8 mouse cellular contexts compared by ENCODE assay signal in genomic region chr9:62122508-62123215, GRCm38 (mm10). TPM values are rescaled to one million over a fixed set of nuclear protein-coding genes. Genes with fewer than 3 reads are reported as not detected.
DNase-seq lines count a peak whose midpoint lies in the region; ATAC-seq and TF ChIP-seq lines count a peak whose summit lies in the region.

TSS of gene Glce (minus strand) at chr9:62122655.

- under 1% methylated on average over 51 of the region's 51 CpGs for WGBS in forebrain, embryonic 13.5 days
- under 1% methylated on average over 51 of the region's 51 CpGs for WGBS in large intestine, adult 2 months
- under 1% methylated on average over 51 of the region's 51 CpGs for WGBS in liver, postnatal 0 days (ENCODE audit: insufficient replicate concordance)
- WGBS in neural tube, embryonic 14.5 days: under 1% methylated on average over 51 of the region's 51 CpGs

- intact Hi-C loops in heart, postnatal 10 days (cut with DNase I): loop anchor here (2.0 to 5.0 kb wide), 3 partner anchors 65 to 122 kb away; no protein-coding TSS in a partner anchor

- TF ChIP-seq CTCF in ES-Bruce4 (IDR thresholded peaks at IDR 0.05; ENCODE audit: low read depth, low read length): no peak
- TF ChIP-seq CTCF in liver, postnatal 0 days (IDR thresholded peaks at IDR 0.05; ENCODE audit: low read depth): no peak

- peak within 1 kb of the TSS; percentile 69 for H3K27ac ChIP-seq in ES-Bruce4 (ENCODE audit: insufficient read depth, low read length)
- peak within 1 kb of the TSS; percentile 94 for H3K27ac ChIP-seq in forebrain, embryonic 13.5 days
- H3K27ac ChIP-seq in liver, postnatal 0 days (ENCODE audit: low read depth): peak within 1 kb of the TSS; percentile 90
- H3K27ac ChIP-seq in neural tube, embryonic 14.5 days (ENCODE audit: low read depth, low read length): peak within 1 kb of the TSS; percentile 95

- TF ChIP-seq EP300 in ES-Bruce4 (IDR thresholded peaks at IDR 0.05; ENCODE audit: insufficient read depth, low read depth, low read length): no peak
- peak; percentile 59; the same call in 1 of the 2 replicates for TF ChIP-seq EP300 in liver, postnatal 0 days (IDR thresholded peaks at IDR 0.05; ENCODE audit: low read depth)

- ATAC-seq in cerebellum, adult (ENCODE audit: insufficient number of reproducible peaks, low FRiP score, low TSS enrichment): peak; percentile 99
- ATAC-seq in forebrain, embryonic 13.5 days: peak; percentile 99
- peak; percentile 98 for ATAC-seq in liver, postnatal 0 days
- ATAC-seq in neural tube, embryonic 14.5 days (ENCODE audit: low read depth): peak; percentile 99

- no peaks in the 10 kb centered on the region for H3K4me1 ChIP-seq in ES-Bruce4 (ENCODE audit: control insufficient read depth, insufficient read depth, low read length)
- peaks cover 20% of the 10 kb centered on the region for H3K4me1 ChIP-seq in forebrain, embryonic 13.5 days
- peaks cover 5% of the 10 kb centered on the region; the same call in 1 of the 2 replicates for H3K4me1 ChIP-seq in liver, postnatal 0 days (ENCODE audit: insufficient read depth)
- H3K4me1 ChIP-seq in neural tube, embryonic 14.5 days (ENCODE audit: control insufficient read depth, insufficient read depth, low read length): peaks cover 12% of the 10 kb centered on the region; the same call in 1 of the 2 replicates

- H3K4me3 ChIP-seq in ES-Bruce4 (ENCODE audit: low read depth, low read length): peak within 1 kb of the TSS; percentile 97
- peak within 1 kb of the TSS; percentile 74 for H3K4me3 ChIP-seq in forebrain, embryonic 13.5 days
- peak within 1 kb of the TSS; percentile 87 for H3K4me3 ChIP-seq in liver, postnatal 0 days (ENCODE audit: low read depth, low read length)
- peak within 1 kb of the TSS; percentile 79 for H3K4me3 ChIP-seq in neural tube, embryonic 14.5 days (ENCODE audit: low read depth, low read length)

- peak within 1 kb of the TSS; percentile 92 for H3K9ac ChIP-seq in ES-Bruce4 (ENCODE audit: low read depth, poor library complexity, severe bottlenecking)
- peak within 1 kb of the TSS; percentile 91 for H3K9ac ChIP-seq in forebrain, embryonic 13.5 days
- H3K9ac ChIP-seq in liver, postnatal 0 days (replicated peaks): peak within 1 kb of the TSS; percentile 94
- H3K9ac ChIP-seq in neural tube, embryonic 14.5 days (replicated peaks; ENCODE audit: low read depth, low read length): peak within 1 kb of the TSS; percentile 86

- DNase-seq in heart, postnatal 10 days: peak; percentile 98 to 99
- DNase-seq in large intestine, adult 2 months (ENCODE audit: low read depth, low spot score): peak; percentile 87
- peak; percentile 97 for DNase-seq in liver, postnatal 0 days
- peak; percentile 97 for DNase-seq in testis, postnatal 10 days (ENCODE audit: low spot score)

- H3K4me2 ChIP-seq in forebrain, embryonic 13.5 days: peak within 1 kb of the TSS; percentile 87
- H3K4me2 ChIP-seq in liver, postnatal 0 days (ENCODE audit: low read depth, low read length): peak within 1 kb of the TSS; percentile 99
- peak within 1 kb of the TSS; percentile 83 for H3K4me2 ChIP-seq in neural tube, embryonic 14.5 days (ENCODE audit: low read depth, low read length)

- no peaks in the 10 kb centered on the region for H3K9me3 ChIP-seq in ES-Bruce4 (replicated peaks; ENCODE audit: control insufficient read depth, insufficient read depth, low read length, poor library complexity, severe bottlenecking)
- no peaks in the 10 kb centered on the region for H3K9me3 ChIP-seq in forebrain, embryonic 13.5 days (replicated peaks)
- H3K9me3 ChIP-seq in liver, postnatal 0 days (ENCODE audit: low read length): no peaks in the 10 kb centered on the region
- H3K9me3 ChIP-seq in neural tube, embryonic 14.5 days (ENCODE audit: control insufficient read depth, low read length): no peaks in the 10 kb centered on the region

- H3K36me3 ChIP-seq in ES-Bruce4 (ENCODE audit: control insufficient read depth, insufficient read depth, low read length, poor library complexity, severe bottlenecking): no peaks in the 10 kb centered on the region
- no peaks in the 10 kb centered on the region for H3K36me3 ChIP-seq in forebrain, embryonic 13.5 days (ENCODE audit: poor library complexity, severe bottlenecking)
- no peaks in the 10 kb centered on the region for H3K36me3 ChIP-seq in liver, postnatal 0 days (replicated peaks; ENCODE audit: insufficient read depth, low read length)
- no peaks in the 10 kb centered on the region for H3K36me3 ChIP-seq in neural tube, embryonic 14.5 days (ENCODE audit: control insufficient read depth, insufficient read depth, low read length)

- TF ChIP-seq POLR2A in ES-Bruce4 (IDR thresholded peaks at IDR 0.05; ENCODE audit: insufficient read depth, low read length): peak; percentile 99

- H3K27me3 ChIP-seq in ES-Bruce4 (ENCODE audit: control insufficient read depth, insufficient read depth, low read length, poor library complexity, severe bottlenecking): no peaks in the 10 kb centered on the region
- H3K27me3 ChIP-seq in forebrain, embryonic 13.5 days: no peaks in the 10 kb centered on the region
- no peaks in the 10 kb centered on the region for H3K27me3 ChIP-seq in liver, postnatal 0 days (ENCODE audit: insufficient read depth, low read length)
- no peaks in the 10 kb centered on the region for H3K27me3 ChIP-seq in neural tube, embryonic 14.5 days (ENCODE audit: control insufficient read depth, insufficient read depth, low read length)

RNA-seq across cellular contexts. Expression of gene Glce, which starts in this region (rescaled TPM):
- 19.9 TPM in 2 replicates for polyA plus RNA-seq in ES-Bruce4 (2011; ENCODE audit: insufficient read depth, insufficient read length, low read depth, missing spikeins)
- 12.5 and 14.9 TPM in 2 replicates for polyA plus RNA-seq in forebrain, embryonic 13.5 days (2015; fragmentation: Nextera tagmentation; extraction: Ambion mirVana)
- 10 to 100 TPM; 14.6 to 15.3 TPM for total RNA-seq in heart, postnatal 10 days (2021)
- 4.7 and 6.0 TPM in 2 replicates for polyA plus RNA-seq in large intestine, adult 2 months (2012; rRNA removed)
- polyA plus RNA-seq in liver, postnatal 0 days (2015; fragmentation: Nextera tagmentation; extraction: Ambion mirVana): 4.6 and 5.4 TPM in 2 replicates
- polyA plus RNA-seq in neural tube, embryonic 14.5 days (2014; fragmentation: Nextera tagmentation; extraction: Ambion mirVana): 25.1 and 32.6 TPM in 2 replicates

Comparison
In these comparisons a context has a peak if more than half of its experiments do, and no peak if none do; other contexts are left out.
1. Peak in every context shown above with its lines: DNase-seq, ATAC-seq, H3K4me3 ChIP-seq and H3K27ac ChIP-seq.